Mouse (Mus musculus) lung, adult 2 months (tissue): ENCODE results near the gene Babam1.

ENCODE experiments used
- CTCF ChIP-seq: fragments of 200-500 bp; IDR thresholded peaks from 2 replicates; pipeline ENCODE4 v1.5.1; 2011; ENCODE audit warnings: mild to moderate bottlenecking, low read length, control low read depth; ENCODE audit not compliant: insufficient read depth
- POLR2A ChIP-seq: fragments of 200-500 bp; IDR thresholded peaks from 2 replicates; pipeline ENCODE4 v1.6.1; 2011; ENCODE audit warnings: low read depth, mild to moderate bottlenecking, control low read depth, low read length, borderline replicate concordance; ENCODE audit errors: extremely low read depth

DNA sequence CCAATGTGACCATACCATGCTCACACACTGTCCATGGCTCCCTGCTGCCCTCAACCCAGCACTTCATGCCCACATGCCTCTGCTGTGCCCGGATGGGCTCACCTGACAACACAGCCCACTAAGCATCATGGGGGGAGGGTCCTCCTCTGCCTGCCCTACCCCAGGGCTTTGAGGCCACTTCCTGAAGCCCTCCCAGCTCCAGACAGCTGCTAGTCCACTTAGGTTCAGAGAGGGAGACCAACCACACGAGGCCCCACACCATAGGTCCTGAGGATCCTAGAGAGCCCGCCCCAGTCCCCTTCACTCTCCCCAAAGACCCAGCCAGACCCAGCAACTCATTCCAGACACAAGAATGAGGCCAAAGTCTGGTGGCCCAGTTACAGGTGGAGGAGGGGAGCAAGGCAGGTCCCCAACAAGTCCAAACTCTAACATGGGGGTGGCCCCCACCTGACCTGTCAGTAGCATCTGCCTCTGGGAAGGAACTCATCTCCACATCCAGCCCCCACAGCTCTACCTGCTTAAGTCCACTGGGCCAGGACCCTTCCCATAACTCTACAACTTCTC, 17.1 kb upstream of the Babam1 start:
- TF ChIP-seq CTCF (no peak), POLR2A (no peak)
